In the genomic region with DNA sequence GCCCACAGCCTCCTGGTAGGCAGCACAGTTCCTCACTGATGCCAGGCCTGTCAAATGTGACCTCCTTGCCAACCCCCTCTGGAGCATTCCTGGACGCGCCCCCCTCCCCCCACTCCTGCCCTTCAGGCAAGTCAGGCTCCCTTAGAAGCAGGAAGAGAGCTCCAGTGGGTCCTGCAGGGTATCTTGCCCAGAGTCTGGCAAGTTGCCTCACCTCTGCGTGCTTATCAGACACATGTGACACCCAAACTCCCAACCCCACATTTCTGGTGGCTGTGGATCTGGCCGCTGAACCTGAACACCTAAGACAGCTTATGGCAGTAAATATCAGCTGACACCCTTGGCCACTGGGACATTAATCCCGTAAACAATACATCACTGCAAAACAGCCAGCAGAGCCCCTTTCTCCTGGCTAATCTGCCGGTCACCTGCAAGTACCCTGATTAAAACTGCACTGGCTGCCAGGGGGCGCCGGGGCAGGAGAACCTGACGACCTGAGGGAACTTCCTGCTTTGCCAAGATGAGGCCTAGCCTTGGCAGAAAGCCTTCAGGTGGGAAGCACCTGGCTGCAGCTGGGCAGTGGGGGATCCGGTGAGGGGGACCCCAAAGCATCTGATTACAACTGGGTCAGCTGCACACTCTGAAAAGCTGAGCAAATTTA, we compare ENCODE assay signal across 1 mouse cellular context.
TF ChIP-seq lines count a peak whose summit lies in the region.

No protein-coding gene starts in this region.

TF ChIP-seq in MEL, 35 proteins besides CTCF, POLR2A, EP300 and RAD21 (continued from another document):
- TF ChIP-seq MYC (IDR thresholded peaks at IDR 0.05; ENCODE audit: low read depth, low read length) (peak; percentile 82), GABPA (IDR thresholded peaks at IDR 0.05; ENCODE audit: low read depth, low read length) (no peak), ZKSCAN1 (IDR thresholded peaks at IDR 0.05; ENCODE audit: low read depth, low read length) (peak; percentile 65; the same call in 1 of the 2 replicates), ETS1 (IDR thresholded peaks at IDR 0.05; ENCODE audit: low read depth, low read length) (peak; percentile 92), UBTF (IDR thresholded peaks at IDR 0.05; ENCODE audit: borderline replicate concordance, insufficient read depth, low read depth, low read length) (no peak), MAFK (IDR thresholded peaks at IDR 0.05; ENCODE audit: borderline replicate concordance, low read depth, low read length) (peak; percentile 32; the same call in 1 of the 2 replicates), ZC3H11A (IDR thresholded peaks at IDR 0.05; ENCODE audit: low read depth, low read length) (no peak), CHD2 (IDR thresholded peaks at IDR 0.05; ENCODE audit: low read length) (peak; percentile 60; the same call in 1 of the 2 replicates), HCFC1 (IDR thresholded peaks at IDR 0.05; ENCODE audit: low read depth, low read length) (0 out of 2 replicates have a peak, but pooled peaks have one; percentile 63), SMC3 (IDR thresholded peaks at IDR 0.05; ENCODE audit: low read depth, low read length) (0 out of 2 replicates have a peak, but pooled peaks have one; percentile 8), GATA1 (IDR thresholded peaks at IDR 0.05; ENCODE audit: low read depth, low read length) (peak; percentile 90), ZNF384 (IDR thresholded peaks at IDR 0.05; ENCODE audit: low read depth, low read length) (peak; percentile 76), MAZ (IDR thresholded peaks at IDR 0.05; ENCODE audit: low read depth, low read length) (peak; percentile 79; the same call in 1 of the 2 replicates), NELFE (IDR thresholded peaks at IDR 0.05; ENCODE audit: low read depth, low read length) (peak; percentile 36; the same call in 1 of the 2 replicates), ZMIZ1 (IDR thresholded peaks at IDR 0.05; ENCODE audit: low read depth, low read length) (no peak), CHD1 (IDR thresholded peaks at IDR 0.05; ENCODE audit: low read depth, low read length) (no peak), RCOR1 (IDR thresholded peaks at IDR 0.05; ENCODE audit: low read depth, low read length) (peak; percentile 78), TCF12 (IDR thresholded peaks at IDR 0.05; ENCODE audit: low read depth, low read length) (peak; percentile 82), KAT2A (conservative IDR thresholded peaks at IDR 0.05; ENCODE audit: low read depth, low read length) (no peak), SIN3A (IDR thresholded peaks at IDR 0.05; ENCODE audit: low read length) (peak; percentile 92), NRF1 (IDR thresholded peaks at IDR 0.05; ENCODE audit: insufficient read depth, low read depth, low read length, poor library complexity, severe bottlenecking) (no peak), JUND (IDR thresholded peaks at IDR 0.05; ENCODE audit: low read depth, low read length) (0 out of 2 replicates have a peak, but pooled peaks have one; percentile 42), MYB (IDR thresholded peaks at IDR 0.05; ENCODE audit: low read depth, low read length) (peak; percentile 35; the same call in 1 of the 2 replicates), POLR2AphosphoS2 (IDR thresholded peaks at IDR 0.05; ENCODE audit: low read length) (0 out of 2 replicates have a peak, but pooled peaks have one; percentile 53), E2F4 (IDR thresholded peaks at IDR 0.05; ENCODE audit: borderline replicate concordance, low read depth, low read length) (no peak)
